Mouse (Mus musculus): ENCODE data around the gene Cyb5d1.

Gene Cyb5d1

DNA sequence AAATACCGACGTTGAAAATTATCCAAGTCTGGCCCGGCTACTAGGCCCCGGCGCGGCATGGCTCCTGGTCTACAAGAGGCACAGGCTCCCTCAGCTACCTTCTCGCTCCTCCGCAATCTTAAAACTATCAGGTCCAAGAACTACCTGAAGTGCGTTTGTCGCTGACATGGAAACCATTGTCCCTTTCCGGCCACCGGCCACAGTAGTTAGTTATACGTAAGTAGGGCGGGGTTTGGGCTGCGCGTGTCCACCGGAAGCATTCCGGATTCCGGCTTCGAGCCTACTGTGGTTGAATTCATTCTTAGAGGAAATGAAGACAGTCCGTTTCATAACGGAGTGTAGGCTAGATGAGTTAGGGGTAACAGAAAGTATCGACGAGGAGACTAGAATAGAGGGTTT is at the start of gene Cyb5d1, which contains the start of gene Naa38:
TSS of gene Cyb5d1 (minus strand) at position 397 of the 399 bp plus-strand sequence.
TSS of gene Naa38 (plus strand) at position 253 of the 399 bp plus-strand sequence.
- DNase-seq (ENCODE audit: inconsistent ontology term): peak; percentile 88

- peak; percentile 59 for DNase-seq (ENCODE audit: inconsistent ontology term)
Measured at GRCm38 (mm10) chr11:69443328-69443727, 47.9 kb upstream of the Cyb5d1 start.

DNA sequence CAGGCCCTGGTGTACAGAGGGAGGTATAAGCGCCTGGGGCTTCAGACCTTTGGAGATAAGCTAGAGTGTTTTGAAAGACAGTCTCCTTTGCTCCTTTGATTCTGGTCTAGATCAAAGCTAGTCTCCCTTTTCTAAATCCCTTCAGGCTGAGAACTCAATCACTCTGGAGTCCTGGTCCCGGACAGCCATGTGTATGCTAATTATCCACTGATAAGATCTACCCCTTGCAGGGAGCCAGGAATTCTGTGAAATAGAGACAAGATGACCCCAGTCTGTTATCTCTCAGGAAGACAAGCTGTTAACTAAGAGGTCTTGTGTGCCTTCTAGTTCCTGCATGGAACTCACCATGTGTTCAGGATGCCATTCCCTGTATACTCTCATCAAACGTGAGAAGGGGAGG is 41.9 kb upstream of the Cyb5d1 start:
- no peak for DNase-seq (ENCODE audit: inconsistent ontology term)

- no peak for DNase-seq (ENCODE audit: inconsistent ontology term)
Measured at GRCm38 (mm10) chr11:69433189-69433588, 37.8 kb upstream of the Cyb5d1 start.

GRCm38 (mm10) chr11:69432640-69432982 is 37.2 kb upstream of the Cyb5d1 start:
- DNase-seq (ENCODE audit: inconsistent ontology term): no peak

- peak; percentile 88 for DNase-seq (ENCODE audit: inconsistent ontology term)
Measured at GRCm38 (mm10) chr11:69431829-69432639, 36.6 kb upstream of the Cyb5d1 start.

GRCm38 (mm10) chr11:69430631-69431030 is 35.2 kb upstream of the Cyb5d1 start:
- DNase-seq (ENCODE audit: inconsistent ontology term): no peak

GRCm38 (mm10) chr11:69429313-69429712 is 33.9 kb upstream of the Cyb5d1 start:
- no peak for DNase-seq (ENCODE audit: inconsistent ontology term)

DNA sequence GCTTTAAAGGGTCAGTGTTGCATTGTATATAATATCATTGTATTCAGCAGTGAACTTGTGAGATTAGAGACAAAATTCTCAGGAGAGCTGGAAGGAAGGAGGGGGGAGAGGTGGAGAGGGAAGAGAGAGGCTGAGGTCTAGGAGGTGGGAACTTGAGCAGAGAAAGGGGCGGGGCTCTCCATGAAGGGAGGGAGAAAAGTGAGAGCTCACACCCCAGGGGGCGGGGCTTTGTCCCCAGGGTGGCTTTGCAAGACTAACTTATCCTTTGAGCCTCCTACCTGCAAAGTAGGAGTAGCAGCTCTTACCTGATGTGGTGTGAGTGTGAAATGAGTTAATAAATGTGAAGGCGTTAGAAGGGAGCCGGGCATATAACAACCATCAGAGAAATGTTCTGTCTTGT is 33.3 kb upstream of the Cyb5d1 start:
- DNase-seq (ENCODE audit: inconsistent ontology term): no peak

- DNase-seq (ENCODE audit: inconsistent ontology term): no peak
Measured at GRCm38 (mm10) chr11:69426246-69426645, 30.8 kb upstream of the Cyb5d1 start.

GRCm38 (mm10) chr11:69423885-69424284 is 28.5 kb upstream of the Cyb5d1 start:
- no peak for DNase-seq (ENCODE audit: inconsistent ontology term)

- DNase-seq (ENCODE audit: inconsistent ontology term): no peak
Measured at GRCm38 (mm10) chr11:69422842-69423241, 27.4 kb upstream of the Cyb5d1 start.

- DNase-seq (ENCODE audit: inconsistent ontology term): no peak
Measured at GRCm38 (mm10) chr11:69421131-69421977, 25.9 kb upstream of the Cyb5d1 start.

- no peak for DNase-seq (ENCODE audit: inconsistent ontology term)
Measured at GRCm38 (mm10) chr11:69420554-69421000, 25.1 kb upstream of the Cyb5d1 start.

GRCm38 (mm10) chr11:69419813-69420553 is 24.6 kb upstream of the Cyb5d1 start:
- DNase-seq (ENCODE audit: inconsistent ontology term): peak; percentile 70

DNA sequence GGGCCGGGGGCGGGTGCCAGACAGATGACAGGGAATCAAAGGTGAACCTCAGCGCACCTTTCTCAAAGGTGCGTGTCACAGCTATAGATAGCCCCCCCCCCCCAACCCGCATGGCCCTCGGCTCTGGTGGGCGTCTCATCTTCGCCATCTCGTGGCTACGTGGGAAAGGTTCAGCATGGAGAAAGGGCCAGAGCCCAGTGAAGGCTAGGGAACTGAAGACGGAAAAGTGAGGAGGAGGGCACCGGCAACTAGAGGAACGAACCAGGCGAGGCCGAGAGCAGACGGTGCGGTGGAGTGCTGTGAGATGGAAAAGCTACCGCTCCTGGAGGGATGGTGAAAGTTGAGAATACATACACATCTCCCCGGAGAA is 24.0 kb upstream of the Cyb5d1 start:
- DNase-seq (ENCODE audit: inconsistent ontology term): peak; percentile 64

GRCm38 (mm10) chr11:69418481-69419442 is 23.3 kb upstream of the Cyb5d1 start:
- peak; percentile 100 for DNase-seq (ENCODE audit: inconsistent ontology term)

DNA sequence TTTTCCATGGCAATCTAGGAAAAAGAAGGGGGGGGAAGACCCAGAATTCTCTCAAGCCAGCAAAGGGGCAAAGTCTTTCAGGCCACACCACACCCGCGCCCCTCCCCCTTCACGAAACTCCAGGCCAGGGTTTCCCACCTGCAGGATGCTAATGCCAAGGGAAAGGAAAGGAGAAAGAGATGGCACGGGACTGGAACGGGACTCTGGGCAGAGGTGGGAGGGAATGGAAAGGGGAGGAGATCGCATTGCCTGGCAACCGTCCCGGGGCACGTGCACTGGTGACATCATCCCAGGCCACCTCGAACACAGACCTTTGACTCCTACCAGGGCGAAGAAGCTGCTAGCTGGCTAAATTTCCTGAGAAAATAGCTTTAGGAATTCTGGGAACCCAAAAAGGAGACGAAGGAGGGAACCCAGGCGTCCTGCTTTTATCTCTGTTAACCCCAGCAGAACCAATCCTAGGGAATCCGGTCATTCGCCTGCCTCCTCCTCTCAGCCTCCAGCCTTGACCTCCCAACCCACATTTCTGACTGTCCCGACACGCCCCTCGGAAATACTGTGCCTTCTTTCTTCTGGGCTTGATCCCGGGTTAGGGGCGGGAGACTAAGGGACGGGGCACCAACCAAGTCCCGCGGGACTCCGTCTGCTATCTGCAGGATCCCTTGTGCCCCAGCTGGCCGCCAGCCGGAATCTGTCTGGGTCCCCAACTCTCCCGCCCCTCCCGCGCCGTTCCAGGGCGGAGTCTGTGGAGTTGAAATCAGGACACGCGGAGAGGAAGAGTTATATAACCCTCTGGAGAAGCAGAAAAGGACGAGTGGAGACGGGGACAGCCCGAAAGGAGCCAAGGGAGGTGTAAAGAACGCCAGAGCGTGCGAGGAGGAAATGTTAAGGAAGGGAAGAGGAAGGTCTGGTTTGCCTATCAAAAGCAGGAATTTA is 22.3 kb upstream of the Cyb5d1 start:
- peak; percentile 100 for DNase-seq (ENCODE audit: inconsistent ontology term)

DNA sequence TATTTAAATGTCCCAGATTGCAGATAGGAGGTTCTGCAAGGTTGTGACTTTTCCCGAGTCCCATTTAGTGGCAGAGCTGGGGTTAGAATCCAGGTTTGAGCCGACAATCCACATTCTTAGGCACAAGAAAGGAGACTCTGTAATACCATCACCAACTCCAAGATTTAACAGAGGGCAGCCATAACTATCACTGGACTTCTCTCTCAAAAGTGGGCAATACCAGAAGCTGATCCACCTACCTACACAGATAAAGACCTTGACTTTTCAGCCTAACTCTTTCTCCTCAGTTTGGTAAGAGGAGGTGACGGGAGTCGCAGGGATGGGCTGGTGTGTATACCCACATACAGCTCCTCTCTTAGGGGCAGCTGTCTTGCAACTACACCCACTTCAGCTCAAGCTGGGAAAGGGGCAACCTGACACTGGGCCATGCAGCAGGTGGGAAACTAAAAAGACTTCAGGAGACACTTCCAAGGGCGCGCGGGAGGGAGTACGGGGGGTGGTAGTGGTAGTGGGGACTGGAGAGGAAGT is 21.6 kb upstream of the Cyb5d1 start:
- DNase-seq (ENCODE audit: inconsistent ontology term): no peak
